Mouse (Mus musculus) liver, embryonic 11.5 days (tissue): ENCODE results near the gene Hexim1. TPM values are rescaled to one million over a fixed set of nuclear protein-coding genes. Genes with fewer than 3 reads are reported as not detected.
A peak's percentile ranks its signal among the peaks of the same experiment; 100 is the strongest.

ENCODE experiments used
- ATAC-seq: fragments of 200-750 bp; cut with Nextera tagmentation; replicated peaks from 2 replicates; pipeline ENCODE4 v1.8.0; 2017; ENCODE audit warnings: moderate number of reproducible peaks, mild to moderate bottlenecking, moderate TSS enrichment, moderate library complexity; ENCODE audit not compliant: low FRiP score
- DNase-seq: peaks from one replicate; pipeline ENCODE4 v3.0.0-alpha.2; 2017; ENCODE audit warnings: low spot score
- H3K27ac ChIP-seq: fragments of 300-500 bp; sonication (generic); 2 replicates; pipeline ENCODE4 v1.5.1; 2014; ENCODE audit warnings: mild to moderate bottlenecking, low read depth, low read length, control low read depth
- H3K27me3 ChIP-seq: fragments of 300-500 bp; sonication (generic); replicated peaks from 2 replicates; pipeline ENCODE4 v1.6.1; 2014; ENCODE audit warnings: low read length, mixed read lengths; ENCODE audit not compliant: control insufficient read depth, insufficient read depth
- H3K36me3 ChIP-seq: fragments of 300-500 bp; sonication (generic); 2 replicates; pipeline ENCODE4 v1.6.1; 2014; ENCODE audit warnings: mild to moderate bottlenecking, low read length, moderate library complexity, mixed read lengths; ENCODE audit not compliant: control insufficient read depth, insufficient read depth
- H3K4me1 ChIP-seq: fragments of 300-500 bp; sonication (generic); replicated peaks from 2 replicates; pipeline ENCODE4 v1.6.1; 2014; ENCODE audit warnings: low read length, mixed read lengths; ENCODE audit not compliant: control insufficient read depth, insufficient read depth
- H3K4me2 ChIP-seq: fragments of 300-500 bp; sonication (generic); 2 replicates; pipeline ENCODE4 v1.6.1; 2014; ENCODE audit warnings: mild to moderate bottlenecking, control low read depth, moderate library complexity
- H3K4me3 ChIP-seq: fragments of 300-500 bp; sonication (generic); 2 replicates; pipeline ENCODE4 v1.5.1; 2014; ENCODE audit warnings: low read depth, low read length, control low read depth
- H3K9ac ChIP-seq: fragments of 300-500 bp; sonication (generic); 2 replicates; pipeline ENCODE4 v1.6.1; 2014; ENCODE audit warnings: low read depth, low read length, control low read depth
- H3K9me3 ChIP-seq: fragments of 300-500 bp; sonication (generic); 2 replicates; pipeline ENCODE4 v1.6.1; 2016; ENCODE audit warnings: low read length, inconsistent platforms, mixed read lengths; ENCODE audit not compliant: control insufficient read depth
- WGBS: fragments of 180-500 bp; shearing (Covaris S2); extraction: QIAGEN DNeasy Blood & Tissue Kit; methylation state at CpG from one replicate; pipeline ENCODE4 v1.1.7; 2014; 5-methylcytosine and 5-hydroxymethylcytosine counted together
- polyA plus RNA-seq: library from polyadenylated mRNA; unstranded; fragments of >200 nt; fragmentation: Nextera tagmentation; extraction: Ambion mirVana; gene quantifications from 2 replicates; pipeline ENCODE4 v1.2.1, GENCODE M21; 2014

Gene Hexim1
- polyA plus RNA-seq, 1 experiment from 2014 or later, result 6.1 TPM

GRCm38 (mm10) chr11:103101481-103101865 lies 14.6 kb upstream of the Hexim1 start, which contains the start of the genes Plcd3 and Acbd4:
TSS of gene Plcd3 (minus strand) at chr11:103101658.
TSS of gene Acbd4 (plus strand) at chr11:103101682.
- peak within 1 kb of the TSS; percentile 47 for H3K9ac ChIP-seq
- H3K9me3 ChIP-seq, result no peaks in the 10 kb centered on the region
- no peak within 1 kb of the TSS for H3K27ac ChIP-seq
- under 1% methylated on average over 34 of the region's 34 CpGs for WGBS
- H3K4me3 ChIP-seq, result peak within 1 kb of the TSS; percentile 70
- peak within 1 kb of the TSS; percentile 96 for H3K4me2 ChIP-seq
- H3K4me1 ChIP-seq, result peaks cover 49% of the 10 kb centered on the region
- no peaks in the 10 kb centered on the region for H3K36me3 ChIP-seq
- DNase-seq (peak; percentile 73), ATAC-seq (0 out of 2 replicates have a peak, but pooled peaks have one; percentile 32)
- peaks cover 36% of the 10 kb centered on the region for H3K27me3 ChIP-seq

DNA sequence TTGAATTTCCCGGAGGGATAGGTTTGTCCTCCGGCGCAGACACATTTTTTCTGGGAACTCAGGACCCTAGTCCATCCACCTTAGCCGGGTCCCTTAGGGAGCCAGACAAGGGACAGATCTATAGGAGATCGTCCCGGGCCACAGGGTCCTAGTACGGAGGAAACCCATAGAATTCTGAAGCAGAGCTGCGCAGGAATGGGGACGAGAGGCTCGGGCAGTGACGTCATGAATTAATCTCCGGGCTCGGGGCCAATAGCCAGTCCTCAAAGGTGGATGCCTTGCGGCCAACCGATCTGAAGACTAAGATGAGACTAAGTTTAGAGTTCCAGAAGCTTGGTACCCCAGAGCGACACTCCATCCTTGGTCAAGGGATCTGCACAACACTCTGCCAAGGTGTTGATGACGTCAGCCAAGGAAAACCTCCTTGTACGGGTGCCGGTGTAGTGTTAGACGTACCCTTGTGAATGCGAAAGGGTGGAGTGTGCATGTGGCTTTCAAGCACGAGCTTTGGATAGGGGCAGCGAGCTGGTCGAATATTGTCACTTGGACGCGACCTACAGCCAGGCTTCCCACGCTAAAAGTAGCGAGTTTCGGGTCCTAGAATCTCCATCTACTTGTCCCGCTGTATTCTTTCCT lies 14.0 kb upstream of the Hexim1 start:
- Histone ChIP-seq H3K27ac (no peak overlapping the region), H3K36me3 (no peaks in the 10 kb centered on the region), H3K9ac (peak overlapping the region; percentile 47), H3K4me3 (peak overlapping the region; percentile 70), H3K27me3 (peaks cover 36% of the 10 kb centered on the region), H3K9me3 (no peaks in the 10 kb centered on the region), H3K4me1 (peaks cover 53% of the 10 kb centered on the region), H3K4me2 (peak overlapping the region; percentile 96)
- peak; percentile 13; the same call in 1 of the 2 replicates for ATAC-seq
- DNase-seq, result peak; percentile 62
- 5% methylated on average over 30 of the region's 30 CpGs for WGBS

DNA sequence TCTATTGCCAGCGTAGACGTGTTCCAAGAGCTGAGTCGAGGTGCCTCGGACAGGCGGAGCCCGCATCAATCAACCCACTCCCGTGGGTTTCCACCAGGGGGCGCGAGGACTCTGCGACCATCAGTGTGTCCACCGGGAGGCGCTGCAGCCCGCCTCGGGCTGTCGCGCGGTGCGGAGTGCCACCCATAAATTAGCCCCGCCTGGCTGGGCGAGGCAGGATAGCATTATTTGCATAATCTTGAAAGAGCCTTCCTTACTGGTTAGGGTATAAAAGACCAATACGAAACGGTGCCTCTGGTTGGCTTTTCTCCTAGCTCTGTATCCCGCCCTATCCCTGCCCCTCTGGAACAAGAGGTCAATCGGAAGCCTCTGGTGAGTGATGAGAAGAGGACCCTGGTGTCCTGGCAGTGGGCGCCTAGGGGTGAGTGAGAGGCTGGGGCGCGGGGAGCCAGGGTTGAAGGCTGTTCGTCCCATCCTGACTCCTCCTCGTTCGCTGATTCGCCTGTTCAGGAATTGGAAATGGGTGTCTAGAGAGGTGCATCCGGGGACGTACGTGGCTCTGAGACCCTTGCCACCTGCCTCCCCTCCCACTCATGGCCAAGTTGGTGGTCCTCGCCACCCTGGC lies 13.2 kb upstream of the Hexim1 start:
- H3K36me3 ChIP-seq, result no peaks in the 10 kb centered on the region
- H3K9ac ChIP-seq, result peak overlapping the region; percentile 76
- DNase-seq (peak; percentile 99), ATAC-seq (peak; percentile 89)
- H3K9me3 ChIP-seq, result no peaks in the 10 kb centered on the region
- H3K4me1 ChIP-seq, result peaks cover 47% of the 10 kb centered on the region
- peaks cover 36% of the 10 kb centered on the region for H3K27me3 ChIP-seq
- 1% methylated on average over 35 of the region's 35 CpGs for WGBS
- no peak overlapping the region for H3K27ac ChIP-seq
- peak overlapping the region; percentile 96 for H3K4me2 ChIP-seq
- H3K4me3 ChIP-seq, result peak overlapping the region; percentile 70

DNA sequence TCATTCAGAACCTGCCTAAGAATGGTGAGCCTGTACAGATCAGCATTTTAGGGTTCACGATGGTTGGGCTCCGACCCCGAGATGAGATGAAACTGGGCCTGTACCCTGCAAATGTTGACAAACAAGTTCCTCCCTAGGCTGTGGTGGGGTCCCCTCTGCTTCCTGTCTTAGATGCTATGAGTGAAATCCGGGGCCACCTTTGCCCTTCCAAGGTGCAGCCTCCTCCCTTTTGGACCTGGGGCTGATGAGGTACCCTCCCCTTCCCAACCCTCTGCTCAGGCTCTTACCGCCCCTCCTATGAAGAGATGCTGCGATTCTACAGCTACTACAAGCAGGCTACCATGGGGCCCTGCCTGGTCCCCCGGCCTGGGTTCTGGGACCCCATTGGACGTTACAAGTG lies 12.4 kb upstream of the Hexim1 start:
- Histone ChIP-seq H3K27ac (peak overlapping the region; percentile 69), H3K4me1 (peaks cover 47% of the 10 kb centered on the region)
- ATAC-seq, result no peak

DNA sequence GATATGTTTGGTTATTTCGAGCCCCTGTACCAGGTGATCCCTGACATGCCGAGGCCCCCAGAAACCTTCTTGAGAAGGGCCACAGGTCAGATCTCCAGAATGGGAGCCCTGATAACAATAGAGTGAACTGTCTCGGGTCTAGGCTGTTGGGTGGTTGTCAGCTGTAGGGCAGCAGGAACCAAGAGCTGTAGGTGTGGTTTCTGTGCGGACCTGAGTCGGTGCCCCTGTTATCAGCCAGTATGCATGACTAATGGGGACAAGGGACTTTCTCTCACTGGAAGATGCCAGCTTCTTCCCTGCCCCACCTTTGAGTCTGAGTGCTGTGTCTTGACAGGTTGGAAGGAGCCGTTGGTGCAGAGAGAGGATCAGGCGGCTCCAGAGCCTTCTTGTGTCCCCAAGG lies 11.6 kb upstream of the Hexim1 start:
- peak overlapping the region; percentile 76 for H3K9ac ChIP-seq
- H3K4me2 ChIP-seq, result peak overlapping the region; percentile 96
- 44% methylated on average over 7 of the region's 7 CpGs for WGBS
- peak overlapping the region; percentile 70 for H3K4me3 ChIP-seq
- ATAC-seq, result peak; percentile 64
- H3K36me3 ChIP-seq, result no peaks in the 10 kb centered on the region
- peaks cover 47% of the 10 kb centered on the region for H3K4me1 ChIP-seq
- H3K27me3 ChIP-seq, result peaks cover 25% of the 10 kb centered on the region
- no peak for DNase-seq
- peak overlapping the region; percentile 69 for H3K27ac ChIP-seq
- H3K9me3 ChIP-seq, result no peaks in the 10 kb centered on the region

More for the DNA sequence above, 12.4 kb upstream of the Hexim1 start:
- WGBS, result 50% methylated on average over 8 of the region's 8 CpGs
- no peak for DNase-seq
- Histone ChIP-seq H3K9ac (peak overlapping the region; percentile 76), H3K4me2 (peak overlapping the region; percentile 96), H3K27me3 (peaks cover 33% of the 10 kb centered on the region), H3K4me3 (peak overlapping the region; percentile 70), H3K9me3 (no peaks in the 10 kb centered on the region), H3K36me3 (no peaks in the 10 kb centered on the region)

GRCm38 (mm10) chr11:103105180-103105725 lies 10.8 kb upstream of the Hexim1 start:
- WGBS, result 61% methylated on average over 14 of the region's 14 CpGs
- Histone ChIP-seq H3K4me1 (peaks cover 47% of the 10 kb centered on the region), H3K27me3 (peaks cover 20% of the 10 kb centered on the region), H3K4me2 (peak overlapping the region; percentile 96), H3K4me3 (peak overlapping the region; percentile 70; the same call in 1 of the 2 replicates), H3K9me3 (no peaks in the 10 kb centered on the region), H3K9ac (peak overlapping the region; percentile 76), H3K36me3 (no peaks in the 10 kb centered on the region), H3K27ac (peak overlapping the region; percentile 69)
- peak; percentile 34 for DNase-seq
- ATAC-seq, result no peak

DNA sequence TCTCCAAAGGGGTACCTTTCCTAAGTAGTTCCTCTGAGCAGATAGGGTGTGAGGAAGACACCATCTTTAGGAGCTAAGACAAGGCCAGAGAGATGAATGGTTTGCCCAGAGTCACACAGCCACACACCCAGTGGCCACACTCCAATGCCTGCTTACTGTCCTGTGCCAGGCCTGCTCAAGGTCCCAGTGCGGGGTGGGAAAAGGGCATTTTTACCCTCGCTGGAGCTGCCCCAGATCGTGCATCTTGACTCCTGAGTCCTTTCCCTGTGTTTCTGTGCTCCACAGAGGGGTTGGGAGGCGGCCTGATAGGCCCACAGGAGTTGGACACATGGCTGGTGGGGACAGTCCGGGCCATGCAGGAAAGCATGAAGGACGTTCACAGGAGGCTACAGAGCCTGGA lies 10.2 kb upstream of the Hexim1 start:
- Histone ChIP-seq H3K27ac (peak overlapping the region; percentile 55), H3K36me3 (no peaks in the 10 kb centered on the region), H3K9me3 (no peaks in the 10 kb centered on the region), H3K4me1 (peaks cover 47% of the 10 kb centered on the region), H3K4me3 (no peak overlapping the region), H3K27me3 (peaks cover 14% of the 10 kb centered on the region), H3K4me2 (peak overlapping the region; percentile 17; the same call in 1 of the 2 replicates), H3K9ac (0 out of 2 replicates have a peak overlapping the region, but pooled peaks have one; percentile 76)
- DNase-seq, result no peak
- ATAC-seq, result no peak
- 83% methylated on average over 6 of the region's 6 CpGs for WGBS

DNA sequence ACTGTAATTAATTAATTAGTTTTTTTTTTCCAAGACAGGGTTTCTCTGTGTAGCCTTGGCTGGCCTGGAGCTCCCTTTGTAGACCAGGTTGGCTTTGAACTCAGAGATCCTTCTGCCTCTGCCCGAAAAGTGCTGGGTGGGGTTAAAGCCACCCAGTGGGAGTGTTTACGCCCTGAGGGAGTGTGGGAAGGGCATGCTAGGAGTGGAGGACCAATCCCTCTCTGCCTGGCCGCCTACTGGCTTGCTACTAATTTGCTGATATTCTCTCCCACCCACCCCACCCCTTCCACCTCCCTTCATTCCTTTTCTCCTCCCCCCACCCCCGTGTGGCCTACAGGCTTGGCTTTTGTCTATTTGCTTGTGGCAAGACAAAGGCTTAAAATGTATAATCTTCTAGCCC lies 9.6 kb upstream of the Hexim1 start:
- peaks cover 49% of the 10 kb centered on the region for H3K4me1 ChIP-seq
- no peak overlapping the region for H3K4me3 ChIP-seq
- peak overlapping the region; percentile 9; the same call in 1 of the 2 replicates for H3K27ac ChIP-seq
- WGBS, result 57% methylated on average over 4 of the region's 4 CpGs
- H3K9me3 ChIP-seq, result no peaks in the 10 kb centered on the region
- no peak overlapping the region for H3K9ac ChIP-seq
- ATAC-seq, result peak; percentile 35; the same call in 1 of the 2 replicates
- H3K4me2 ChIP-seq, result no peak overlapping the region; the same call in 1 of the 2 replicates
- no peak for DNase-seq
- peaks cover 11% of the 10 kb centered on the region for H3K27me3 ChIP-seq
- H3K36me3 ChIP-seq, result no peaks in the 10 kb centered on the region
